Mouse (Mus musculus) kidney, postnatal 0 days (tissue): Measurements from ENCODE around the gene Myo5c. TPM values are rescaled to one million over a fixed set of nuclear protein-coding genes. Genes with fewer than 3 reads are reported as not detected.

Experiments used
- ATAC-seq: fragments of 200-750 bp; cut with Nextera tagmentation; replicated peaks from 2 replicates; pipeline ENCODE4 v1.8.0; 2017; ENCODE audit warnings: low read depth, moderate number of reproducible peaks, moderate TSS enrichment, moderate library complexity; ENCODE audit not compliant: low FRiP score
- DNase-seq: peaks from one replicate; pipeline ENCODE4 v3.0.0-alpha.2; 2016; ENCODE audit warnings: low spot score
- H3K27ac ChIP-seq: fragments of 300-500 bp; sonication (generic); 2 replicates; pipeline ENCODE4 v1.5.1; 2014; ENCODE audit warnings: mild to moderate bottlenecking
- H3K27me3 ChIP-seq: fragments of 300-500 bp; sonication (generic); 2 replicates; pipeline ENCODE4 v1.6.1; 2014; ENCODE audit warnings: low read length, mixed read lengths; ENCODE audit not compliant: insufficient read depth
- H3K36me3 ChIP-seq: fragments of 300-500 bp; sonication (generic); 2 replicates; pipeline ENCODE4 v1.6.1; 2014; ENCODE audit warnings: low read length, mixed read lengths; ENCODE audit not compliant: insufficient read depth
- H3K4me1 ChIP-seq: fragments of 300-500 bp; sonication (generic); replicated peaks from 2 replicates; pipeline ENCODE4 v1.6.1; 2014; ENCODE audit warnings: antibody characterized with exemption, low read length, mixed read lengths; ENCODE audit not compliant: insufficient read depth
- H3K4me2 ChIP-seq: fragments of 300-500 bp; sonication (generic); 2 replicates; pipeline ENCODE4 v1.6.1; 2014; ENCODE audit warnings: mild to moderate bottlenecking, low read length, moderate library complexity, mixed read lengths
- H3K4me3 ChIP-seq: fragments of 300-500 bp; sonication (generic); replicated peaks from 2 replicates; pipeline ENCODE4 v1.5.1; 2014; ENCODE audit warnings: low read depth, low read length
- H3K9ac ChIP-seq: fragments of 300-500 bp; sonication (generic); 2 replicates; pipeline ENCODE4 v1.6.1; 2014; ENCODE audit warnings: low read depth, low read length
- H3K9me3 ChIP-seq: fragments of 300-500 bp; sonication (generic); replicated peaks from 2 replicates; pipeline ENCODE4 v1.6.1; 2016; ENCODE audit warnings: low read length, inconsistent platforms, mixed read lengths
- CTCF ChIP-seq: IDR thresholded peaks from 2 replicates; pipeline ENCODE4 v1.5.1; 2016; ENCODE audit warnings: antibody characterized with exemption, low read depth, mild to moderate bottlenecking, moderate library complexity
- WGBS: fragments of 180-500 bp; shearing (Covaris S2); extraction: QIAGEN DNeasy Blood & Tissue Kit; methylation state at CpG from one replicate; pipeline ENCODE4 v1.1.7; 2014; 5-methylcytosine and 5-hydroxymethylcytosine counted together
- polyA plus RNA-seq: library from polyadenylated mRNA; unstranded; fragments of >200 nt; fragmentation: Nextera tagmentation; extraction: Ambion mirVana; gene quantifications from 2 replicates; pipeline ENCODE4 v1.2.1, GENCODE M21; 2015

The Myo5c gene
- polyA plus RNA-seq, 1 experiment from 2014 or later: 2.4 TPM

DNA sequence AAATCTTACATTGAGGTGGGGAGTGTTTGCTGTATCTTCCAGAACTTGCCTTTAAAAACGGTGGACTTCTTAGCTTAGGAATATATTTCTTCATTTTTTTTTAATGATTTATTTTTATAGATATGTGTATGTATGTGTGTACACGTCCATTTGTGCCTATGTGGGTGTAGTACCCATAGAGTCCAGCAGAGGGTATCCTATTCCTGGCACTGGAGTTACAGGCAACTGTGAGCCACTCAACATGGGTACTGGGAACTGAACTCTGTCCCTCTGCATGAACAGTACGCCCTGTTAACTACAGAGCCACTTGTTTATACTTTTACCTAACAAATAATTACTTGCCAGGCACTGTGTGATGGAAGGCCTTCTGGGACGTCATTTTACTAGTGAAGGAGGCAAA is 27.8 kb downstream of the Myo5c start:
- no peaks in the 10 kb centered on the region for H3K9me3 ChIP-seq
- no peaks in the 10 kb centered on the region for H3K27me3 ChIP-seq
- H3K4me2 ChIP-seq: no peak overlapping the region
- no peak overlapping the region for H3K27ac ChIP-seq
- DNase-seq (no peak), ATAC-seq (no peak)
- H3K4me3 ChIP-seq: no peak overlapping the region
- TF ChIP-seq CTCF: peak; percentile 47
- H3K36me3 ChIP-seq: no peaks in the 10 kb centered on the region
- no peak overlapping the region for H3K9ac ChIP-seq
- 0 out of 2 replicates have a peak, but pooled peaks cover 11% of the 10 kb centered on the region for H3K4me1 ChIP-seq
- 91% methylated on average over 4 of the region's 4 CpGs for WGBS

DNA sequence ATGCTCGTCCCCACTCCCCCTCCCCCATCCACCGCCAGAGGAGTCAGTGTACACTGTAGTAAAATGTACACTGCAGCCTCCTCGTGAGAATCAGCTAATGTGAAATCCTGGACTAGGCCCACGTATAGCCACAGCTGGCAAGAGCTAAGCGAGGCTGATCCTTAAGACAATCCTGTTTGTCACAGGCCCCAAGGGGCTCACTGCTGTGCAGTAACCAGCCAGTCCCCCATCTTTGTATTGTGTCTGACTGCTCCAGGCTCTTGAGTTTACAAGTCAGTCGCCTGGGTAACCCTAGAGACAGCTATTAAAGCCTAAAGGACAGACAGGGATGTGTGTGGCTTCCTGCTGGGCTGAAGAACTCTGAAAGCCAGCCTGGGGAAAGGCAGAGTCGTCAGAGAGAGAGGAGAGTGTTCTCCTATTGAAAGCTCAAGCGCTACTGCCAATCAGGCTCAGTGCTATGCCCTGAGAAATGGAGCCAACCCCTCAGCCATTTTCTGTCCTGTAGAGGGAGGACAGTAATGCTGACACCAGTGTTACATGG is 29.6 kb downstream of the Myo5c start:
- TF ChIP-seq CTCF: no peak
- no peaks in the 10 kb centered on the region for H3K36me3 ChIP-seq
- H3K4me1 ChIP-seq: no peaks in the 10 kb centered on the region
- H3K9me3 ChIP-seq: no peaks in the 10 kb centered on the region
- H3K4me2 ChIP-seq: no peak overlapping the region
- DNase-seq (no peak), ATAC-seq (no peak)
- no peak overlapping the region for H3K4me3 ChIP-seq
- no peak overlapping the region for H3K9ac ChIP-seq
- no peaks in the 10 kb centered on the region for H3K27me3 ChIP-seq
- no peak overlapping the region for H3K27ac ChIP-seq
- WGBS: 25% methylated on average over 8 of the region's 8 CpGs

DNA sequence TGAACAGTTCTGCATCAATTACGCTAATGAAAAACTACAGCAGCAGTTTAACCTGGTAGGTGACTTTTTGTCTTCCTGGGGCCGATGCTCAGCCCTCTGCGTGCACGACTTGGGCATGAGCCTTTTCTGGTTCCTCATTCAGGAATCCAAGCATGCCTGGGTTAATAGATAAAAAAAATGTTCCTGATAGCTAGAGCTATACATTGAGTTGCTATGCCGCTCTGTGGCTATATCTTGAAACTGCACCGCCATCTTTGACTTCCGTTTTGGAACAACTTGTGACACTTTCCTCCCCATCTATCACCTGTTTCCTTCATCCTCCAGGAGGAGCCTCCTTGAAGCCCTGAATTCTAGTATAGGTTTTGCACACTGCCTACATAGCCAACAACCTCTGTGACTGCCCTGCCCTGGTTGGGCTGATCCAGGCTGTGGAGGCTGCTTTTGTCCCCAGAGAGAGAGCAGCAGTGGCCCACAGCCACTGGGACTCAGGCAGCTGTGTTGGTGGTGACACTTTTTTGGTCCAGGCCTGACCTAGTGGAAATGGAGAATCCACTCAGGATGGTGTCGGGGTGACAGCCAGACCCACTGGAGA is 30.5 kb downstream of the Myo5c start:
- no peak overlapping the region for H3K4me2 ChIP-seq
- H3K4me1 ChIP-seq: no peaks in the 10 kb centered on the region
- H3K9ac ChIP-seq: no peak overlapping the region
- no peaks in the 10 kb centered on the region for H3K27me3 ChIP-seq
- TF ChIP-seq CTCF: peak; percentile 57
- H3K4me3 ChIP-seq: no peak overlapping the region
- H3K9me3 ChIP-seq: no peaks in the 10 kb centered on the region
- 63% methylated on average over 8 of the region's 8 CpGs for WGBS
- peak; percentile 43 for DNase-seq
- H3K27ac ChIP-seq: no peak overlapping the region
- no peaks in the 10 kb centered on the region for H3K36me3 ChIP-seq
- no peak for ATAC-seq

DNA sequence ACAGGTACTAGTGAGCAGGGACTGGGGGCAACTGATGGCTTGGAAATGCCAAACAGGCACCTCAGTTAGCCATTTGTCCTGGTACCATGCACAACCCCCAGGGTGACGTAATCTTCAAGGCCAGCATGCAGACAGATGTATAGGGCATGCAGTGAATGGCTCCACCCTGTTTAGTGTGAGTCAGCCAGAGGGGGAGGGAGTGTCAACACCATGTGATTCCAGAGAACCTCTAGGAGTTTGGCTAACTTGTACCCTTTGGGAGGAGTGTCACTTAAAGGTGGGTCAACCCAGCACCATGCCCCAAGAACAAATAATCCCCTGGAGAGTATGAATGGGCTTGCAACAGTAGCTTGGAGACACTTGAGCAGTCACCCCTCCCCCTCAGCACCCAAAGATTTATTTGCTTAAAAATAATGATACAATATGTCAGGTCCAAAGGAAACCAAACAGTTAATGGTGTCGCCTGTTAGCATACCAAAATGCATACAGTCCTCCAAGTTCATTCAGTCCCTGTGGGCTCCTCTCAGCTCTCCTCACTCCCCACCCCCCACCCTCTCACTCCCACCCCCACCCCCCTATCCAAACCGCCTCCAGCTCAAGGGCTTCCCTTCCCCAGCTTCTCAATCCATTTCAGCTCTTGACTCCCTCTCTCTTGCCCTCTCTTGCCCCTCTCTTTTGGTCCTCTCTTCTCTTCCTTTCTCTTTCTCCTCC is 32.3 kb downstream of the Myo5c start:
- Histone ChIP-seq H3K9ac (no peak overlapping the region), H3K36me3 (no peaks in the 10 kb centered on the region), H3K4me3 (no peak overlapping the region), H3K4me2 (no peak overlapping the region), H3K4me1 (no peaks in the 10 kb centered on the region), H3K27ac (no peak overlapping the region), H3K9me3 (no peaks in the 10 kb centered on the region), H3K27me3 (no peaks in the 10 kb centered on the region)
- peak; percentile 68; the same call in 1 of the 2 replicates for ATAC-seq
- WGBS: 55% methylated on average over 3 of the region's 3 CpGs
- DNase-seq: no peak
- TF ChIP-seq CTCF: no peak

- no peak for DNase-seq
- no peak overlapping the region for H3K9ac ChIP-seq
- H3K27ac ChIP-seq: no peak overlapping the region
- H3K27me3 ChIP-seq: no peaks in the 10 kb centered on the region
- TF ChIP-seq CTCF: no peak
- no peak for ATAC-seq
- H3K9me3 ChIP-seq: no peaks in the 10 kb centered on the region
- H3K4me3 ChIP-seq: no peak overlapping the region
- H3K36me3 ChIP-seq: no peaks in the 10 kb centered on the region
- H3K4me1 ChIP-seq: no peaks in the 10 kb centered on the region
- WGBS: 77% methylated on average over 6 of the region's 6 CpGs
- no peak overlapping the region for H3K4me2 ChIP-seq
Observed at GRCm38 (mm10) chr9:75267147-75267546, 35.3 kb downstream of the Myo5c start.

DNA sequence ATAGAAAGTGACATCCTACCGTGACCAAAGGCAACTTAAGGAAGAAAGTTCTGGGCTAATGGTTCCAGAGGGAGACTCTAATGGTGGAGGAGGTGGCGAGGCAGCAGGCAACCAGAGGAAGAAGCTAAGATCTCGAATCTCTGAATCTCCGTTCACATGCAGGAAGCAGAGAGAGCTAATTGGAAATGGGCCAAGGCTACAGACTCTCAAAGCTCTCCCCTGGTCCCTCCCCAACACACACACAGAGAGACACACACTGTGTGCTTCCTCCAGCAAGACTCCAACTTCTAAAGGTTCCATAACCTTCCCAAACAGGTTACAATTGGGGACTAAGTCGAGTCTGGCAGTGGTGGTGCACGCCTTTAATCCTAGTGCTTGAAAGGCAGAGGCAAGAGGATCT is 38.6 kb downstream of the Myo5c start:
- Histone ChIP-seq H3K4me3 (no peak overlapping the region), H3K27me3 (no peaks in the 10 kb centered on the region), H3K36me3 (no peaks in the 10 kb centered on the region), H3K9me3 (no peaks in the 10 kb centered on the region), H3K4me1 (no peaks in the 10 kb centered on the region), H3K9ac (no peak overlapping the region), H3K4me2 (no peak overlapping the region), H3K27ac (no peak overlapping the region)
- no peak for ATAC-seq
- 61% methylated on average over 6 of the region's 6 CpGs for WGBS
- TF ChIP-seq CTCF: no peak
- DNase-seq: no peak
